Mouse (Mus musculus) left cerebral cortex, postnatal 36 days (tissue): ENCODE data around the gene Efna1. TPM values are rescaled to one million over a fixed set of nuclear protein-coding genes. Genes with fewer than 3 reads are reported as not detected.

Source experiments
- DNase-seq, 2 experiments: peaks; one replicate each; pipeline ENCODE4 v3.0.0; 2021 to 2022; ENCODE audit warnings: low spot score in 2 of 2, mixed read lengths in 1 of 2
- intact Hi-C: fragments of 180-260 bp; cut with DNase I; formaldehyde crosslinking; loops from one replicate; pipeline ENCODE4 v1.15.1; 2025
- total RNA-seq, 2 experiments: library from RNA; stranded (reverse); gene quantifications; 2 replicates each; pipeline ENCODE4 v1.2.3; 2021

Gene Efna1
- total RNA-seq, 2 experiments from 2014 or later, result 4.2 to 7.4 TPM

DNA sequence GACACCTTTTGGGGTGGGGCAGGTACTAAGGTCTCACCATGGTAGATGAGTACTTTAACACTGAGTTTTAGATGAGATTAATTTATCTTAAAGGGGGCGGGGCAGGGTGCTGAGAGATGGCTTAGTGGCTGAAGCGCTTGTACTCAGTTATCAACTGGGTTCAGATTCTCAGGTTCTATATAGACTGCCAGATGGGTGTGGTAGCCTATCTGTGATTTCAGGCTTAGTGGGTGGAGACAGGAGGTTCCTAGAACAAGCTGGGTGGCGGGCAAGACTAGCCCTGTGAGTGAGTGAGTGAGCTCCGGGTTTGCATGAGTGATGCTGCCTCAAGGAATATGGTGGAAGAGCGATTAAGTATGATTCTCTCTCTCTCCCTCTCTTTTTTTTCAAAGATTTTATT, 25.9 kb downstream of the Efna1 start:
- DNase-seq, result no peak
- intact Hi-C loops, result no loop called here

DNA sequence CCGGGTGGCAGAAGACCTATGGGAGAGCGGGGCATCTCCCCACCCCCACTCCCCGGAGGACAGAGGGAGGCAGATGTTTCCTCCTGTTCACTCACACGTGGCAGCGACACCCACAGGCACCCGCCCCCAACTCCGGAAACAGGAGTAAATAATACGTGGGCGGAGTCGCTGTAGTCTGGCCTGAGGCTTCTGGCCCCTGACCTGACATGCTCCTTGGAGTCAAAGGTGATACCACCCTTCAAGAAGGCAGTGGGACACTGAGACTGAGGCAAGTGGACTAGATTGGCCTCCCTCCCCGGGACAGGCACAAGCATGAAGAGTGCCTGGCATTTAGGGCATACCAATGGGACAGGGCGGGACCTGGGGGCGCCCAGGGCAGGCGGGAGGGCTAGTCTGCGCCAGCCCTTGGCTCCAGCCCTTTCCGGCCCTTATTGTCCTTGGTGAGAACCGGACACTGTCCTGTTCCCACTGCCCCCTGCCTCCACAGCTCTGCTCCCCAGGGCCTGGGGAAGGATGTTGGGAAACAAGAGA, 29.5 kb downstream of the Efna1 start:
- no peak for DNase-seq
- intact Hi-C loops, result loop anchor here (2.0 kb wide), 1 partner anchor 57 kb away; no protein-coding TSS in a partner anchor

DNA sequence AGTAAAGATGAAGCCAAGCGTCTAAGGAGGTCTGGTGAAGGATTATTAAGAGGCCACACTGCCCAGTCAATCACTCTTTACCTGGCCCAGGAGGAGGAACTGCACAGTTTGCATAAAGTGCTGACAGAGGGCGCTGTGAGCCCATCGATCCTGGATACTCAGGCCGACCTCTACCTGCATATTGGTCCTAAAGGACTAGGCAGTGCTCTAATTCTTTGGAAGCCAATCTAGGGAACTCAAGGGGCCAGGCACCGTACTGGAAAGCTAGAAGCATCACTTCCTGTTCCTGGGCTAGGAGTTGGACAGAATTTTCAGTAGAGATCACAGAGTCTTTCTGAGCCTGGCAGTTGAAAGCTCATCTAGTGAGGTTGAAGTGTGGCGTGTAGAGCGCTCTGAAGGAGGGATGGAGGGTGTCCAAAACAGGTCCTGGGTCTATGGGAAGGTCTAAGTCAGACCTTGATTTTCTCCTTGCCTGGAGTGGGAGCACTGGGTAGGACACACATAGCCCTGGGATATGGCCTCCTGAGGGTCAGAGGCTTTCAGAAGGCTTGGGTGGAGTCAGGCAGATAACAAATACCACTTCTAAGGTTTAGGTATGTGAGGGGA, 30.4 kb downstream of the Efna1 start:
- intact Hi-C loops, result loop anchor here (1.0 to 2.0 kb wide), 2 partner anchors 32 to 58 kb away; no protein-coding TSS in a partner anchor
- DNase-seq, result no peak

DNA sequence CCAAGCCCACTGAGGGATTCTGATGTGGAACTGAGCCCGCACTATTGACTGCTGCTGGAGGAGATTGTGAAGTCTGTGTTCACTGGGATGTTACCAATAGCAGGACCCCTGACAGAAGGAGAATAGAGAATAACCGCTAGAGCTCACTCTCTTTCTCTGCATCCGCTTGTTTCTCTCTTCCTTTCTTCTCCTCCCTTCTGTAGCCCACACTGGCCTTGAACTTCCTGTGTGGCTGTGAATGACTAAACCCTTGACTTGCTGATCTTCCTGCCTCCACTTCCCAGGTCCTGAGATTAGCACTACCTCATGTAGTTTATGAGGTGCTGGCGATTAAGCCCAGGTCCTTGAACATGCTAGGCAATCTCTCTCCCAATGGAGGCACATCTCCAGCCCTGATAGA, 33.5 kb downstream of the Efna1 start:
- intact Hi-C loops, result no loop called here
- DNase-seq, result peak in 1 of 2 experiments; percentile 3

DNA sequence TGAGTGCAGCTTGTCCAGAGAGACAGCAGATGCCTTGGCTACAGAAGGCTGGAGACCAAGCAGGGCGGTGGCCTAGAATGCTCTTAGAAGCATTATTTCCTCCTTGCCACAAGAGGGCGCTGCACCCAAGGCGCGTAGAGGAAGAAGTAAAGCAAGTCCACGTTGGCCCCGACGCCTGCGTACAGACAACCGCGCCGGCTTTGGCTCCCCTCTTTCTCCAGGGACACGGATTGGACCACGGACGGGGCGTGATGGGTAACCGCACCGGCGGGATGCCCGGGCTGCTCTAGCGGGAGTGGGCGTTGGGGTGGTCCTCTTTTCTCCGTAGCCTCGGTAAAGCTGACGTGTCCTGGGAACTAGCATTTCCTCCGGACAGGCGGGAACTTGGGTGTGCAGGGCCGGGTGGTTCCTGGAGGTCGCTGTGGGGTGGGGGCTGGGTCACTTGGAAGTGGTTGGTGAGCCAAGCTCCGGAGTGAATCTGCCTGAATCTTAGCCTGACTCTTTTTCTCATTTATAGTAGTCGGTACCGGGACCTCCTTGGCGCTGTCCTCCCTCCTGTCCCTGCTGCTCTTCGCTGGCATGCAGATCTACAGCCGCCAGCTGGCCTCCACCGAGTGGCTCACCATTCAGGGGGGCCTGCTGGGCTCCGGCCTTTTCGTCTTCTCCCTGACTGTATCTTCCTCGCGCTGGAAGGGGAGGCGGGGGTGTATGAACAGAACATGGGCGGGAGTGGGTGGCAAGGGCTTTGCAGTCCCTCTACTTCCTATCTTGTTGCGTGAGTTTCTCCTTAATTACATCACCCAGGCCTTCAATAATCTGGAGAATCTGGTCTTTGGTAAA, 34.5 kb downstream of the Efna1 start, which contains the start of gene Trim46:
Gene Trim46, minus strand, starts transcription at position 49 of the 840 bp plus-strand sequence.
- intact Hi-C loops, result no loop called here
- peak; percentile 92 to 93 for DNase-seq

DNA sequence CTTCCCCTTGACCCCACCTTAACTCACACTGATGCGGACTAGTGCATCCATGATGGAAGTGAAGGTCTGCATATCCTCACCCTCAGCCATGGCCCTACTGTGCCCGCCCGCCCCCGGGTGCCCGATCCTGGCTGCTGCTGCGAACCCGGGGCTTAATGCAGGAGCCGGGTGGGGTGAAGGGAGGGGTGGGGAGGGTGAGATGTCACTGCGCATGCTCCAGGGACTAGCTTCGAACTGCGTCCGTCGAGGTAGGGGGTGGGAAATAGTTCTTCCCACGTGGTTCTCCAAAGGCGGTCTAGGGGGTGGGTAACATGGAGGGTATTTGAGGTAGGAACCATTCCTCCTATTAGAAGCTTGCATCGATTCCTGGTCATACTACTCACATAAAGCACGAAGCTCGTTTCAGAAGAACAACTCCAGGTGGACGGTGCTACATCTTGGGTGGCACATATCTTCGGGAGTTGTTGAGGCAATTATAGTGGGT, 35.2 kb downstream of the Efna1 start, which contains the start of gene Krtcap2:
Gene Krtcap2, plus strand, starts transcription at position 279 of the 484 bp plus-strand sequence.
- peak; percentile 68 to 73 for DNase-seq
- intact Hi-C loops, result no loop called here

DNA sequence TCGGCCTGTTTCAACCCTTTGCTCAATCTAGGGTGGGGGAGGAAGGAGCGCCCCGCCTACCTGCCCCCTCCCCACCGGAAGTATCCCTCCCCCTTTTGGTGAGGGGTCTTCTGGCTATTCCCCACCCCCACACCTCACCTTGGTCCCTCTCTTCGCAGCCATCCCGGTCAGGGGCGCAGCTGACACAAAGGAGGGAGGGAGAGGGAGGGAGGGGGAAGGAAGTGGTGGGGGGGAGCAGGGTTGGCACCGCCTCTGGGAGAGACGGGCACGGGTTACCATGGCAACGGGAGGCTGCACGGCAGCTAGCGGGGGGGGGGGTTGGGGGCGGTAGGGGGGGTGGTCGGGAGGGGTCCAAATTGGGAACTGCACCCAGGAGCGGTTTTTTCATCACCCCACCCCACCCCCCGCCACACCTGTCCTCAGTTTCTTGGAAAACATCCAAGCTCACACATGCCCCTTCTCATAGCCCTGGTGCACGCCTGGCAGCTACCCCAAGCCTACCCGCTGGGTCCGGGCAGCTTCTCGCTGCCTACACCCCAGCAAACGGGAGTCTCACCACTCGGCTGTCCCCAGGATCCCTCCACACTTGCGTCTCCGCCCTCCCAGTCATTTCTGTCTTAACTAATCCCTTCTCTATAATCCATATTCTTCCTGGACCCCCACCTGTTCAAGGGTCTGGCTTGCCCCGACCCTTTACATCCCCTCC, 35.8 kb downstream of the Efna1 start:
- DNase-seq, result peak; percentile 63 to 73
- intact Hi-C loops, result loop anchor here (5.0 kb wide), 1 partner anchor 48 kb away; no protein-coding TSS in a partner anchor

DNA sequence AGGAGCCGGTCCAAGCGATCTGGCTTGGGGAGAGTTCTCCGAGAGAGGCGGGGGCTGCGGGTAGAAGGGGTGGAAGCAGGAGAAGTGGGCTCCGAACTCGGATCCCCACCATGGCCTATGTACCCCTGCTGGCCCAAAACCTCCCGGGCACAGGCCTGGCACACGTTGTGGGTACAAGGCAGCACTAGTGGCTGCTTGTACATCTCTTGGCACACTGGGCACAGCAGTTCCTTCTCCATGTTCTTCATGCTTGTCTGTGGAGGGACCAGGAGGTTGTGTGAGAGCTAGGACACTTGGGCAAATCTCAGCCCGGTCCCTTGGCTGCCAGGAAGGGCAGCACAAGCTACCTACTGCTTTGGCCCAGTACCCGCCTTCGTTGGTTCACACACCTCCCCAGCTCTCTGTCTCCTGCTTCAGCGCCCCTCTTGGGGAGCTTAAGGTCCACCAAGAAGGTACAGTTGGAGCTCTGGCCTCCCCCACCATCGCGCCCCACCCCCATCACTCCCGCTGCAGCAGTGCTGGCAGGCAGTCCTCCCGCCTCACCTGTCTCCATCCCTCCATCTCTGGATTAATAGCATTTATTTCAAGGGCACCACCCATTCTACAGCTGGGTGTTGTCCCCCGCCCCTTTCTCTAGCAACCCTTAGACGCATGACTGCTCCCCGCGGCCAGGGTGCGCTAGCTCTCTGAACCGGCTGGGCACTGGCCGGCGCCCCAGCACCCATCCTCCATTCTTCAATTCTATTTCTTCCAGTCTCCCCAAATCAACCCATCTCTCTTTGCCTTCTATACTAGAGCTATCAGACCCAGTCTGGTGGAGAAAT, 36.6 kb downstream of the Efna1 start:
- intact Hi-C loops, result loop anchor here (5.0 kb wide), 1 partner anchor 47 kb away; no protein-coding TSS in a partner anchor
- peak in 1 of 2 experiments; percentile 50 for DNase-seq

DNA sequence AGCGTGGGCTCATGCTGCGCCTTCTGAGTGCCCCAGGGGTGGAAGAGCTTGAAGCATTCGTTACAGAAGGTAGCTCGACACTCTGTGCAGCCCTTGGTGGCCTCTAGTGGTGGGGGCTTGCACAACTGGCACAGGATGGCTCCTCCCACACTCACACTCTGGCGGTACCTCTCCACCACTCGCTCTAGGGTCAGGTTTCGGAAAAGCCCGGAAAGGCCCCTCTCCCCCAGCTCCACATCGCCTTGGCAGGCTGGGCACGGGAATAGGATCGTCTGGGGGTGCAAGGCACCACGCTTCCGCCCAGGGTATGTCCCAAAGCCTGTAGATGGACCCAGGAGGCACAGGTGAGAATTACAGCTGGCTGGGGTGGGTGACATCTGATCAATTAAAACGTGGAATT, 37.3 kb downstream of the Efna1 start:
- no peak for DNase-seq
- intact Hi-C loops, result loop anchor here (5.0 kb wide), 1 partner anchor 46 kb away; no protein-coding TSS in a partner anchor

DNA sequence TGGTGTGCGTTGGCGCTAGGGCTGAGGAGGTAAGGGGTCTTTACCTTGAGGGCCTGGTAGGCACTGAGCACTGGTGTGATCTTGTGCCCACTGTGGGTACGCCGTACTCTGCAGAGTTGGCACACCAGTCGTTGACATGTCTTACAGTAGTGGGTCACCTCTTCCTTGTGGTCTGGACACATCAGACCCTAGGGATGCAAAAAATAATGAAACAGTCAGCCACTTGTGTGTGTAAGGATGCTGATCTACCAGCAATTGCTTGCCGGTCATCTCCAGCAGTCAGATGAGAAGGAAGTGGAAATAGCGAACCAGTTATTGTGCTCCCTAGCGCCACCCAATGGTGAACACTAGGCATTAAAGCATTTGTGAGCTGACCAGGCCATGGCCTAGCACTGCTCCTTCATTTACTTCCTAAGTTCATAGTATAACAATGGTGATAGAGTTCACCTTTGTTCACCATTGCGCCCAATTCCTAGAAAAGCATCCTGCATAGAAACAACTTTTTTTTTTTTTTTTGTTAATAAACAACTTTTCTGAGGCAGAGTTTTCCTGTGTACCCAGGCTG, 38.5 kb downstream of the Efna1 start:
- DNase-seq, result peak in 1 of 2 experiments; percentile 58
- intact Hi-C loops, result loop anchor here (5.0 kb wide), 1 partner anchor 45 kb away; no protein-coding TSS in a partner anchor

DNA sequence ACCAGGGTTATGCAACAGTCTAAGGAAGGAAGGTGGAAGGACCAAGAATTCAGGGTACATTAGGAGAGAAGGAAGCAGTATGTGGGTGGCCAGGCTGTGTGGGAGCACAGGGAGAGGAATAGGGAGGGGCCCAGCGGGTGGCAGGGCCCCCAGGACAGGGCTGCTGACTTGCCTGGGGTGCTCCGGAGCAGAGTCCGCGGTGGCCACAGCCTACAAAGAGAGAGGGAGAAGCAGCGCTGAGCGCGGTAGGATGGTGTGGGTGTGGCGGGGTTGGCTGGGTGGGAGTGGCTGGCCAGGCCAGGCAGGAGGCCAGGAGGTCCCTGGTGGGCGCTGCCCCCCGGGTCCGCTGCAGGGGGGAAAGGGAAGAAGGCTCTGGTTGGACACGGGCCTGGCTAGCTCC, 42.4 kb downstream of the Efna1 start:
- intact Hi-C loops, result no loop called here
- peak in 1 of 2 experiments; percentile 5 for DNase-seq

DNA sequence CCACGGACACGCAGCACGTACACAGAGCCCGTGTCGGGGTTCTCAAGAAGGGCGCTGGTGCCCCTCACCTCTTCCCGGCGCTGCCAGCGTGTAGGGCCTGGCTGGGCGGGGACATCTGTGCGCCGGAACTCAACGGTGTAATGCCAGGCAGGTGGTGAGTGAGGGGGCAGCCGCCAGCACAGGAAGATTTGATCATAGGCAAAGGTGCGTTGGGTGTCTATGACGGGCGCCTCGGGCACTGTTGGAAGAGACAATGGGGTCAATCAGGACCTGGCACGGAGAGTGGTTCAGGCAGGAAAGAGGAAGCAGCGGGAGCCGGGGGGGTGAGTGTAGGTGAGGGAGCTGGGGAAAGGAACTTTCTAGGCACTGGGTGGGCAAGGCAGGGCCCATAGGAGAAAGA, 43.3 kb downstream of the Efna1 start:
- intact Hi-C loops, result no loop called here
- DNase-seq, result no peak

DNA sequence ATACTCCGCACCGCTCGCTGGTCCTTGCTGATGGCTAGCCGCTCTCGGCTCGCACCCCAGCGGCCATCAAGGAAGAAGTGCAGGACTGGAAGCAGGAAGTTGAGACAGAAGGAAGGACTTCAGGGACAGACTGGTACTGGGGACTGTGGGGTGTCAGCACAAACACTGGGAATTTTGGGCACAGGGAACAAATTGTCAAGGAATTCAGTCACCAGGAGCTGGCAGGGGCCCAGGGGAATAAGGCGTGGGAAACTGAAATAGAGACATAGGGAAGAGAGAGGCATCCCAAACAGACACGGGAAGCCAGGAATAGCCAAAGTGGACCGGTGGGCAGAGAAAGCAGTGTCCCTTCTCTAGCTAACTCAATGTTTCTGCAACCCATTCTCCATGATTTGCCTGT, 44.4 kb downstream of the Efna1 start:
- intact Hi-C loops, result no loop called here
- peak; percentile 55 to 64 for DNase-seq

DNA sequence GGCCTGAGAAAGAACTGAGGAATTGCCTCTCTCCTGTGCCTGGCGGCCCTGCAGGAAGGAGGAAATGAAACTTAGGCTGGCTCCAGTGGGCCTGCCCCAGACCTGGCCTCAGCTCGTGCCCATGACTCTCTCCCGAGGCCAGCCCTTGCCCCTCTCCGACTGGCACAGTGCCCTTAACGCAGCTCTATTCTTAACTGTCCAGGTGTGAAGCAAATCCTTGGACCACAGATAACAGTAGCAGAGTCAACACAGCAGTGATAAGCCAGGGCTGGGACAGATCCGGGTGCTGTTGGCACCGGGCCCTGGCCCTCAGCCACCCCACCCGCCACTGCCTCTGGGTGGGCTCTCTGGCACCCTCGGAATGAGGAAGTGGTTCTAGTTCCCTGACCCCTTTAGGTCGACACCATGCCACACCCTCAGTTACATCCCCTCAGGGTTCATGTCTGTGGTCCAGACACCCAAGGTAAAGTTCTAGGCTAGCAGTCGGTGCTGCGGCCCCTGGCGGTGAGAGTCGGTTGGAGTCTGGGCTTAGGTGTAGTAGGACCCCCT, 47.3 kb downstream of the Efna1 start:
- DNase-seq, result no peak
- intact Hi-C loops, result no loop called here

DNA sequence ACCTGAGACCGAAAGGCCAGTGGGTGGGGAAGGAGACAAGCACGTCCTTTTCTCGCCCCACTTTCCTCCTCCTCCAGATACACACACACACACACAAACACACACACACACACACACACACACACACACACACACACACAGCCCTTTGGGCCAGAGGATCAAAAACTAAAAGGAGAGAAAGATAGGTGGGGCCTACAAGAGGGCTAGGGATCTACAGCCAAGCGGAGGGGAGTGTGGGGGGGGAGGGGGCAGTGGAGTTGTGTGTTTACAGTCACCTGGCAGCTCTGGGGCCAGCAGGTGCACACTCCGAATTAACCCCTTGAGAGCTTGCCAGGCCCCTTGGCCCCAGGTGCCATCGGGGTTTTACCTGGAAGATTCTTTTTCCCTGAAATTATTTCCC, 48.3 kb downstream of the Efna1 start:
- no peak for DNase-seq
- intact Hi-C loops, result no loop called here

DNA sequence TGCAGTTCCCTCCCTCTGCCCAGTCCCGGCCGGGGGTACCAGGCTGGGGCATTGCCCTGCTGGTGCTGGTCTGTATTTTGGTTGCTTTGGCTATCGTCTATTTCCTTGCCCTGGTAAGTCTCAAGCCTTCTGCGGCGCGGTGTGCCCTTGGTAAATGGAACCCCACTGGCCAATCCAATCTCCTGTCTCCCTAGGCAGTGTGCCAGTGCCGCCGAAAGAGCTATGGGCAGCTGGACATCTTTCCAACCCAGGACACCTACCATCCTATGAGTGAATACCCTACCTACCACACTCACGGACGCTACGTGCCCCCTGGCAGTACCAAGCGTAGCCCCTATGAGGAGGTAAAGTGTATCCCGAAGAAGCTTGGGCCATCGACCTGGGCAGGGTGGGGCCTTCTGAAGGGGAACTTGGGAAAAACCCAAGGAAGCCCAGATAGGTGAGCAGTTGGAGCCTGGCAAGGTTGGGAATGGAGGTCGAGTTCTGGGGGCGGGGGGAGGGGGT, 49.1 kb downstream of the Efna1 start:
- DNase-seq, result no peak
- intact Hi-C loops, result no loop called here

DNA sequence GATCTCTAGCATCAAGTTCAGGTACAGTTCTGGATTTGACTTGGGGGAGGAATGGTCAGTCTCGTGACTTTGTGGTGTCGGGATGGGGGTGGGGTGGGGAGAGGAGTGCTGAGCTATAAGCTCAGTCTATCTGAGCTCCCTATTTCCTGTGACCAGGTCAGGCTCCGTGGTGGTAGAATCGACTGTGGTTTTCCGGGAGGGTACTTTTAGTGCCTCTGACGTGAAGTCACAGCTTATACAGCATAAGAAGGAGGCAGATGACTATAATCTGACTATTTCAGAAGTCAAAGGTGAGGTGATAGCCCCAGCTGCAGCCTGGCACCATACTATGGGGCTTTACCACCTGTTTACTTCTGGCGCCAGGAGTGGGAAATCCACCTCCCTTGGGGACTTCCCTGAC, 49.6 kb downstream of the Efna1 start:
- no peak for DNase-seq
- intact Hi-C loops, result no loop called here

DNA sequence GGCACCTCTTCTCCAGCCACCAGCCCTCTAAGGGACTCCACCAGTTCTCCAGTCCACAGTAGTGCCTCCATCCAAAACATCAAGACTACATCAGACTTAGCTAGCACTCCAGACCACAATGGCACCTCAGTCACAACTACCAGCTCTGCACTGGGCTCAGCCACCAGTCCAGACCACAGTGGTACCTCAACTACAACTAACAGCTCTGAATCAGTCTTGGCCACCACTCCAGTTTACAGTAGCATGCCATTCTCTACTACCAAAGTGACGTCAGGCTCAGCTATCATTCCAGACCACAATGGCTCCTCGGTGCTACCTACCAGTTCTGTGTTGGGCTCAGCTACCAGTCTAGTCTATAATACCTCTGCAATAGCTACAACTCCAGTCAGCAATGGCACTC, 50.4 kb downstream of the Efna1 start:
- no peak for DNase-seq

More for the DNA sequence above, 50.4 kb downstream of the Efna1 start:
- intact Hi-C loops, result no loop called here
